Mouse (Mus musculus): ENCODE measurements around the gene Osbpl10.
"Not testable (repeated sequence)": the region's sequence is repeated elsewhere in the genome, so short reads cannot be mapped to it uniquely, and the experiment has no call there.

The Osbpl10 gene

DNA sequence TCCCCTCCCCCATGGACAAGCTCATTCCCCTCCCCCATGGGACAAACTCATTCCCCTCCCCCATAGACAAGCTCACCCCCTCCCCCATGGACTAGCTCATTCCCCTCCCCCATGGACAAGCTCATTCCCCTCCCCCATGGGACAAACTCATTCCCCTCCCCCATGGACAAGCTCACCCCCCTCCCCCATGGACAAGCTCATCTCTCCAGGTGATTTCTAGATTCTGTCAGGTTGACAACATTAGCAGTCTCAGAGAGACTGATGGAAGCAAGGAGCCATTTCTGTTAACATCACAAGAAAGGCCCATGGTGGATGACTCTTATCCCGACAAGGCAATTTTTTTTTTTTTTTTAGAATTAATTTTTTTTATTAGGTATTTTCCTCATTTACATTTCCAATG is 52.7 kb downstream of the Osbpl10 start:
- not testable (repeated sequence) for DNase-seq (ENCODE audit: low spot score in 2 of 2)

DNA sequence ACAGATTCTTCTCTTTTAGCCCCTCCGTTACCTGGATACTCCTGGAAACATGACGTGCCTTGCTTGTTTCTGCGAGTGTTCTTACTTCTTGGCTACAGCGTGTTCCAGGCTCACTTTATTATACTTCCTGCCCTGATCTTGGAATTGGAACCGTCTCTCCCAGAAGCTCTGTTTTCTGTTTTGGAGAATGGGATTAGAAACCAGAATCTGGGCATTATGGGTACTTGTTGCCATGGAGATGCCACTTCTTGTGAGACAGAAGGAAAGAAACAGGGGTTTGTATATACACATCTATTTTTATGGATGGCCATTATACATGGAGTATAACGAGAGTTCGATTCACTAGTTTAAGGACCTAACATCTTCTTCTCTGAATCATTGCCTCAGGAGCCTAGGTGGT is 54.4 kb downstream of the Osbpl10 start:
- DNase-seq (ENCODE audit: low spot score in 2 of 2), result no peak

GRCm38 (mm10) chr9:115034271-115034670 is 55.9 kb downstream of the Osbpl10 start:
- no peak for DNase-seq (ENCODE audit: low spot score in 2 of 2)

- no peak for DNase-seq (ENCODE audit: low spot score in 2 of 2)
Measured at GRCm38 (mm10) chr9:115034788-115035187, 56.4 kb downstream of the Osbpl10 start.

- no peak for DNase-seq (ENCODE audit: low spot score in 2 of 2)
Measured at GRCm38 (mm10) chr9:115038215-115038614, 59.8 kb downstream of the Osbpl10 start.

DNA sequence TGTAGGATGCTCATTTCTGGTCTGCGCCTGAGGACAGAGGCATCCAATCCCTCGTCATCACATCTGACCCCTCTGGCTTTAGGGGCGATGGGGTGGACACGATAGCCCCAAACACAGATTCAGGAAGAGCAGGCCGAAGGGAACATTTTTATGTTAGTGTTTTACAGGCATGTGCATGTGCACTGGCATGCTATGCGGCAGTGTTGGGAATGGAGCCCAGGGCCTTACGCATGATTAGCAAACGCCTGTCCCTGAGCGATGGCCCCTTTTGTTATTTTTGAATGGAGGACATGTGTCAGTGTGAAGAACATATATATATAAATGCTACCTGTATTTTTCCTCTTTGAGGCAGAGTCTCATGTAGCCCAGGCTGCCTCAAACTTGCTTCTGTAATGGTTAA is 60.3 kb downstream of the Osbpl10 start:
- no peak for DNase-seq (ENCODE audit: low spot score in 2 of 2)

DNA sequence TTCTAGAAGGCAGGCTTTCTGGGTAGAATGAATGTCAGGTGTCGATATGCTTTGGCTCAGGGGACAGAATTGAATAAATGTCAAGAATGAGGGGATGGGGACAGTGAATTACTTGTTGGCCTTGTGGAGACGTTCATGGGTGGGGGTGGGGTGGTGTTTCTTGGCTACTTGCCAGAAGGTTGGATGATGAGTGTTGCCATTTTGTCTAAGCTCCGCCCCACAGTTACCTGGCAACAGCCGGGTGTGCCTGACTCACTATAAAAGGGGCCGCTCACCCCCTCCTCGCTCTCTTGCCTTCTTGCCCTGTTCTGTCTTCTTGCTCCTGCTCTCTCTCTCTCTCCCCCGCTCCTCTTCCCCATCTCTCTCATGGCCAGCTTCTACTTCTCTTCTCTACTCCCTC is 60.9 kb downstream of the Osbpl10 start:
- no peak for DNase-seq (ENCODE audit: low spot score in 2 of 2)

DNA sequence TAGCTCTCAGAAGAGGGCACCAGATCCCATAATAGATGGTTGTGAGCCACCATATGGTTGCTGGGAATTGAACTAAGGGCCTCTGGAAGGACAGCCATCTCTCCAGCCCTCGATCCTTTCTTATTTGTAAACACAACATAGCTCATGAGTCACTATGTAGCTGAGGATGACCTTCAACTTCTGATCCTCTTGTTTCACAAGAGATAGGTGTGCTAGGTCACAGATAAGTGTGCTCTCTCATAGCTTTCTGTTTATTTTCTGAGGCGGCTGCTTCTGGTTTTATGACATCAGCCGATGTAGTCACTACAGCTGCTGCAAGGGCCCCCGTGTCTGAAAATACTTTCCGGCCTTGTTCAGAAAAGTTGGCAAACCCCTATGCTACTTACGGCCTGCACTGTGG is 64.2 kb downstream of the Osbpl10 start:
- DNase-seq (ENCODE audit: low spot score in 2 of 2), result no peak

DNA sequence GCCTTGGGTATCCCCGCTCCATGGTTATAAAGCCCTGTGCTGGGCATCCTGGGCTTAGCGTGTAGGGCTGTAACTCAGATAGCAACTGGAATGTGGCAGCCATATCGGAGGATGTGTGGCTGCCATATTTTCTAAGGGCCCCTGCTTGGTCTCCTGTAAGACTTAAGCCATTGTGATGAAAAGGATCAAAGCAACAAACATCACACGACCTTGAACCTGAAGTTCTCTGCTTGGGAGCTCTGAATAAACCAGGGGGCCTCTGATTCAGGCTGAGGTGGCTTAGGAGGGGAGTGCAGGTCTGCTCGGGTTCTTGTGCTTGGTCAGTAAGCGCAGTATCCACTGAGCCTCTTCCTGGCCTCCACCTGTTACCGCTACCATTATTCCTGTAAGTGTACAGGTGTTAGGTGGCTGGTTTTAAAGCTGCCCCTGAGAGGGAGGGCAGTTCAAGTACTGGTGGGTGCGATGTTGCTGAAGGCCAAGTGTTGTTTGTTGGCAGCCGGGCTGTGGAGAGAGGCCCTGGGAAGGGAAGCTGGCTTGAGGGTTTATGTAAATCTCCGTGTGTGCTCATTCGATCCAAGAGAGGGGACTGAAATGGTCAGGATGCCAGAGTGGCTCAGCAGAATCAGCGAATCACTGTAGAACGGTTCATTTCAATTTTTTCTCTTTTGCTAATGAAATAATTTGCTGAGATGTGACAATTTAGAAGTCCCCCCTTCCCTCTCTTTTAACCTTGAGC is 64.8 kb downstream of the Osbpl10 start:
- no peak for DNase-seq (ENCODE audit: low spot score in 2 of 2)

GRCm38 (mm10) chr9:115043881-115044770 is 65.8 kb downstream of the Osbpl10 start:
- no peak for DNase-seq (ENCODE audit: low spot score in 2 of 2)

- no peak for DNase-seq (ENCODE audit: low spot score in 2 of 2)
Measured at GRCm38 (mm10) chr9:115045087-115045800, 66.9 kb downstream of the Osbpl10 start.

GRCm38 (mm10) chr9:115046701-115047100 is 68.3 kb downstream of the Osbpl10 start:
- DNase-seq (ENCODE audit: low spot score in 2 of 2), result no peak

DNA sequence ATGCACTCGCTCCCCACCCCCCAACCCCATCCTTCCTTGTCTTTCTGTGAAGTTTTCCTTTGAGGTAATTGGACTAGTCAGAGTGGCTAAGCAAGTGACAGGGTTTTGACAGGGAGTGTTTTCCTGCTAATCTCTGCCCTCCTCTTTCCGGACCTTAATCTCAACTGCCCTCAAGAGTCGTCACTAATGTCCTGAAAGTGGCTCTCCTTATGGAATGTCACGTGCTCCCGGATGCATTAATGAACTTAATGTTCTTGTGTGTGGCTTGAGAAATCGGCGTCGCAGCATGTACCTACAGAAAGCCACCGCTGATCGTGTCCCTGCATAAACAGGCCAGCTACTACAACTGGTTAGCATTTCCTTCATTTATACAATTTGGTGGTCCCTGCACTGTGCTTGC is 70.0 kb downstream of the Osbpl10 start:
- DNase-seq (ENCODE audit: low spot score in 2 of 2), result no peak

DNA sequence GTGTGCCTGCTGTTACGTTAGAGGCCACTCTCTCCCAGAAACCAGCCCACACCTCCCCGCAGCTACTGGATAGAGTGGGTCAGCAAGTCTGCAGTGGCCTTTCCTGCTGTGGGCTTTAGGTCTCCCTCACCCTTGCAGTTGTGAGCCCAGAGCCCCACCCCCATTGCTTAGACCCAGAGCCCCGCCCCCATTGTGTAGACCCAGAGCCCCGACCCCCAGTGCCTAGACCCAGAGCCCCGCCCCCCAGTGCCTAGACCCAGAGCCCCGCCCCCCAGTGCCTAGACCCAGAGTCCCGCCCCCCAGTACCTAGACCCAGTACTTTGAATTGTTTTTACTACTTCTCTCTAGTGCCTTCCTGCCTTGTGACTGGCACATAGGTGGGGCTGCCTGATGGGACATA is 70.5 kb downstream of the Osbpl10 start:
- DNase-seq (ENCODE audit: low spot score in 2 of 2), result no peak

GRCm38 (mm10) chr9:115049981-115050720 is 71.8 kb downstream of the Osbpl10 start:
- no peak for DNase-seq (ENCODE audit: low spot score in 2 of 2)

DNA sequence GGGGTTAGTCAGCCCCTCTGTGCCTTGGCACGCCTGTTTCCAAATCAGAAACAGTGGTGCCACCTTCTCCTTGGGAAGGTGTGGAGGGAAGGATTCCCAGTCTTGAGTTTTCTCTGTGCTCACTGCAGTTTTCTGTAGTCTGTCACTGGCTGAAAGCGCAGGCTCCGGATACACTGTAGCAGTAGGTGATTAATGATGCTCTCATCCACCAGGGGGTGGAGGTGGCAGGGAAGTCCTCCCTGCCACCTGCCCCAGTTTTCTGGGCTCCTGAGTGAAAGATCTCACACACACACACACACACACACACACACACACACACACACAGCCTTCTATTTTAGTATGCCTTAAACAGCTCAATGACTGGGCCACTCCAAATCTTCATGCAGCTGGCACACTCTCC is 73.6 kb downstream of the Osbpl10 start:
- peak; percentile 48 to 57 for DNase-seq (ENCODE audit: low spot score in 2 of 2)

DNA sequence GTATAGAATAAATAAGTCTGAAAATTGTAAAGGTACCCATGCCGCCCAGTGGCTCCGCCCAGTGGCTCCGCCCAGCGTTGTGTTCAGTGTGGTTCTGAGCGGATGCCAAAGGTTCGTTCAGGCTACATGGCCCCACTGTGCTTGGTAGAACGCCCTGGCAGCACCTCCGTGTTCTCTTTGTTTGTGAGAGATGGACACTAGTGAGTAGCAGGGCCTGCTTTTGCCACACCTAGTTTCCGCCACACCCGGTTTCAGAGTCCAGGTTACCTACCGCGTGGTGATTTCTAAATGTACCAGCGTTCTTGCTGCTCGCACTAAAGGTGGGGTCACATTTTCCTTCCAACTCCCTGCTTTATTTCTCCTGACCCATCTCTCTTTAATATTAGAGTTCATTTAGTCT is 75.4 kb downstream of the Osbpl10 start:
- DNase-seq (ENCODE audit: low spot score in 2 of 2), result no peak

- no peak for DNase-seq (ENCODE audit: low spot score in 2 of 2)
Measured at GRCm38 (mm10) chr9:115055041-115055830, 76.9 kb downstream of the Osbpl10 start.

DNA sequence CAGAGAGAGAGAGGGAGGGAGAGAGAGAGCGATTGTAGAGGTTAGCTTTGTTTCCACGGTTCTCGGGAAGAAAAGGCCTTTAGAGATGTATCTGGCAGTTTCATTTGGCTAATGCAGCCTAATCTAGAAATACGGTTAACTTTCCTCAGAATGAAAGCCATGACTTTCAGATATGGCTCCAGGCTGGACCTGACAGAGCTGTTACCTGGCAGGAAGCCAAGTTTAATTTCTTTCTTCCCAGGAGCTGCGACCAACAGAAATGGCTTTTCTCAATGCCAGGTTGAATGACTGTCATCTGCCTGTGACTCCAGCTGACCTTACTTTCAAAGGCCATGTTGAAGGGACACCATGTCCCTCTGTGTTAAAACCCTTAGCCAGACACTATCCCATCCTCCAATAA is 80.4 kb downstream of the Osbpl10 start:
- DNase-seq (ENCODE audit: low spot score in 2 of 2), result no peak

DNA sequence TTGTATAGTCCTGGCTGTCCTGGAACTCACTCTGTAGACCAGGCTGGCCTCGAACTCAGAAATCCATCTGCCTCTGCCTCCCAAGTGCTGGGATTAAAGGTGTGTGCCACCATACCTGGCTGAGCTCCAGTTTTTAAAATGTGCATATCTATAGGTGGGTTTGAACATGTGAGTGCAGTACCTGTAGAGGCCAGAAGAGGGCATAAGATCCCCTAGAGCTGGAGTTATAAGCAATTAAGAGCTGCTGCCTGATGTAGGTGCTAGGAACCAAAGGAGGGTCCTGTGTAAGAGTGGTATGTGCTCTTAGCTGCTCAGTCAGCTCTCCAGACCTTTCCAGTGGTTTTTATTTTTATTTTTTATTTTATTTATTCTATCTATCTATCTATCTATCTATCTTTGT is 86.5 kb downstream of the Osbpl10 start:
- no peak for DNase-seq (ENCODE audit: low spot score in 2 of 2)

DNA sequence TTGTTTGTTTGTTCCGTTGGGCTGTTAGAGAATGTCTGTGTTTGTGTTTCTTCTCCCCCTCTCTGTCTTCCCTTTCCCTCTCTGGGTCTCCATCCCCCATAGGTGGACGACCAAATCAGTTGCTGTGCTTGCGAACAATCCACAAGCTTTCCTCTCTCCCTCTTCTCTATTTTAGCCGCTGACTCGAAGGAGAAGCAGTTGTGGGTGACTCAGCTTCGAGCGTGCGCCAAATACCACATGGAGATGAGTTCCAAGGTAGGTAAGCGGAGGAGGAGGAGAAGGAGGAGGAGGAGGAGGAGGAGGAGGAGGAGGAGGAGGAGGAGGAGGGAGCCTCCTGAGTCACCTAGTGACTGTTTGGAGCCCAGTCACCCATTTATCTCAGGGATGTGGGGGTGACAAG is 88.7 kb downstream of the Osbpl10 start:
- DNase-seq (ENCODE audit: low spot score in 2 of 2), result peak; percentile 51 to 68

Measured in right cerebral cortex, postnatal 36 days (tissue).